Comparison of ENCODE assay signal across 33 mouse cellular contexts in genomic region chr9:61416571-61416970, GRCm38 (mm10). TPM values are rescaled to one million over a fixed set of nuclear protein-coding genes. Genes with fewer than 3 reads are reported as not detected.
A peak's percentile ranks its signal among the peaks of the same experiment; 100 is the strongest.
DNase-seq lines count a peak whose midpoint lies in the region; ATAC-seq lines count a peak whose summit lies in the region.
"Had no signal": no experiment of that assay in that cellular context is flagged by ENCODE, and none has a peak within 500 bp of the region (broad histone marks: within the 10 kb centered on the region; RNA-seq: fewer than 3 reads in every experiment).

No protein-coding gene starts in this region.

- no peak for DNase-seq in hindbrain, embryonic 14.5 days (ENCODE audit: low spot score)
- peak; percentile 41 for DNase-seq in kidney, postnatal 14 days
- no peak for DNase-seq in kidney, adult 11 months
- DNase-seq in adrenal gland, adult 2 months, result peak; percentile 85
- DNase-seq in adrenal gland, postnatal 36 days, result peak; percentile 76 to 86
- DNase-seq in limb, embryonic 10.5 days (ENCODE audit: low spot score), result no peak
- DNase-seq: cerebellum, adult 11 months; cerebellum, adult 9-10 months; cerebellum, postnatal 36 days; heart, adult 18-20 months; heart, postnatal 4 days; kidney, postnatal 25 days; layer of hippocampus, postnatal 36 days; left cerebral cortex, postnatal 4 days; liver, embryonic 13.5 days; lung, adult 18-20 months; right cerebral cortex, adult 18-20 months; spleen, adult 18-20 months; thymus, adult 2 months; thymus, postnatal 4 days had no signal

- no peak overlapping the region for H3K4me2 ChIP-seq in hindbrain, embryonic 12.5 days (replicated peaks)
- H3K4me2 ChIP-seq in hindbrain, embryonic 14.5 days (replicated peaks), result no peak overlapping the region
- H3K4me2 ChIP-seq: embryonic facial prominence, embryonic 12.5 days; forebrain, embryonic 15.5 days; heart, embryonic 11.5 days; intestine, embryonic 15.5 days; limb, embryonic 15.5 days; liver, embryonic 13.5 days; midbrain, embryonic 12.5 days; neural tube, embryonic 12.5 days had no signal

- no peaks in the 10 kb centered on the region for H3K9me3 ChIP-seq in hindbrain, embryonic 12.5 days (replicated peaks)
- H3K9me3 ChIP-seq in hindbrain, embryonic 14.5 days (ENCODE audit: control insufficient read depth, low read length), result no peaks in the 10 kb centered on the region
- H3K9me3 ChIP-seq in limb, embryonic 10.5 days (replicated peaks), result no peaks in the 10 kb centered on the region
- H3K9me3 ChIP-seq: embryonic facial prominence, embryonic 12.5 days; forebrain, embryonic 15.5 days; intestine, embryonic 15.5 days; limb, embryonic 15.5 days; liver, embryonic 13.5 days; neural tube, embryonic 12.5 days had no signal

- peaks cover 79% of the 10 kb centered on the region for H3K36me3 ChIP-seq in hindbrain, embryonic 12.5 days
- peaks cover 75% of the 10 kb centered on the region for H3K36me3 ChIP-seq in hindbrain, embryonic 14.5 days (replicated peaks; ENCODE audit: control insufficient read depth, insufficient read depth)
- peaks cover 83% of the 10 kb centered on the region for H3K36me3 ChIP-seq in limb, embryonic 10.5 days

- H3K27me3 ChIP-seq in hindbrain, embryonic 12.5 days, result no peaks in the 10 kb centered on the region
- H3K27me3 ChIP-seq in hindbrain, embryonic 14.5 days (ENCODE audit: control insufficient read depth, insufficient read depth, low read length), result no peaks in the 10 kb centered on the region
- no peaks in the 10 kb centered on the region for H3K27me3 ChIP-seq in limb, embryonic 10.5 days (ENCODE audit: low read depth, poor library complexity, severe bottlenecking)
- H3K27me3 ChIP-seq: CH12.LX; embryonic facial prominence, embryonic 12.5 days; forebrain, embryonic 15.5 days; intestine, embryonic 15.5 days; limb, embryonic 15.5 days; liver, embryonic 13.5 days; neural tube, embryonic 12.5 days had no signal

- H3K27ac ChIP-seq in hindbrain, embryonic 12.5 days, result peak overlapping the region; percentile 6; the same call in 1 of the 2 replicates
- no peak overlapping the region for H3K27ac ChIP-seq in hindbrain, embryonic 14.5 days
- no peak overlapping the region for H3K27ac ChIP-seq in limb, embryonic 10.5 days
- H3K27ac ChIP-seq: embryonic facial prominence, embryonic 12.5 days; forebrain, embryonic 15.5 days; intestine, embryonic 15.5 days; limb, embryonic 15.5 days; liver, embryonic 13.5 days; midbrain, embryonic 12.5 days; neural tube, embryonic 12.5 days had no signal

- WGBS in hindbrain, embryonic 12.5 days, result 66% methylated on average over 9 of the region's 9 CpGs
- 57% methylated on average over 9 of the region's 9 CpGs for WGBS in hindbrain, embryonic 14.5 days
- 51% methylated on average over 9 of the region's 9 CpGs for WGBS in limb, embryonic 10.5 days

- no peak overlapping the region for H3K4me3 ChIP-seq in hindbrain, embryonic 12.5 days
- H3K4me3 ChIP-seq in hindbrain, embryonic 14.5 days (replicated peaks; ENCODE audit: low read length), result no peak overlapping the region
- H3K4me3 ChIP-seq in limb, embryonic 10.5 days, result no peak overlapping the region
- H3K4me3 ChIP-seq: embryonic facial prominence, embryonic 12.5 days; forebrain, embryonic 15.5 days; intestine, embryonic 15.5 days; limb, embryonic 15.5 days; liver, embryonic 13.5 days; megakaryocyte, embryonic 14.5 days; midbrain, embryonic 12.5 days; myocyte; neural tube, embryonic 12.5 days had no signal

- H3K4me1 ChIP-seq in hindbrain, embryonic 12.5 days, result peaks cover 3% of the 10 kb centered on the region; the same call in 1 of the 2 replicates
- H3K4me1 ChIP-seq in hindbrain, embryonic 14.5 days (replicated peaks; ENCODE audit: control insufficient read depth, insufficient read depth, low read length), result no peaks in the 10 kb centered on the region
- no peaks in the 10 kb centered on the region for H3K4me1 ChIP-seq in limb, embryonic 10.5 days
- H3K4me1 ChIP-seq: embryonic facial prominence, embryonic 12.5 days; forebrain, embryonic 15.5 days; intestine, embryonic 15.5 days; limb, embryonic 15.5 days; liver, embryonic 13.5 days; midbrain, embryonic 12.5 days had no signal

- H3K9ac ChIP-seq in hindbrain, embryonic 12.5 days, result no peak overlapping the region
- H3K9ac ChIP-seq in hindbrain, embryonic 14.5 days, result no peak overlapping the region
- H3K9ac ChIP-seq: embryonic facial prominence, embryonic 12.5 days; forebrain, embryonic 15.5 days; intestine, embryonic 15.5 days; limb, embryonic 15.5 days; liver, embryonic 13.5 days; midbrain, embryonic 12.5 days; neural tube, embryonic 12.5 days had no signal

- ATAC-seq in hindbrain, embryonic 12.5 days (ENCODE audit: low FRiP score), result no peak
- ATAC-seq in hindbrain, embryonic 14.5 days (ENCODE audit: low FRiP score), result no peak
- ATAC-seq: forebrain, embryonic 15.5 days; hindbrain, embryonic 16.5 days; intestine, embryonic 15.5 days; lung, postnatal 0 days had no signal

RNA-seq across cellular contexts. Expression of gene Tle3, which starts 44.4 kb away (rescaled TPM):
- polyA plus RNA-seq in hindbrain, embryonic 12.5 days (2016; fragmentation: Nextera tagmentation; extraction: Ambion mirVana), result 56.3 and 59.9 TPM in 2 replicates
- 22.4 and 23.9 TPM in 2 replicates for polyA plus RNA-seq in hindbrain, embryonic 14.5 days (2014; fragmentation: Nextera tagmentation; extraction: Ambion mirVana)
- total RNA-seq in adrenal gland, adult 2 months (2021), result 100 to 1,000 TPM; 106 to 160 TPM
- polyA plus RNA-seq in adrenal gland, adult 2 months (2012; rRNA removed), result 193 and 277 TPM in 2 replicates
- 100 to 1,000 TPM; 121 to 144 TPM for total RNA-seq in adrenal gland, postnatal 36 days (2021)
- 53.4 and 55.7 TPM in 2 replicates for polyA plus RNA-seq in limb, embryonic 10.5 days (2016; fragmentation: Nextera tagmentation; extraction: Ambion mirVana)

Comparison
In these comparisons a context has a peak if more than half of its experiments do, and no peak if none do; other contexts are left out.
1. DNase-seq: peak in kidney, postnatal 14 days (single experiment), adrenal gland, adult 2 months (single experiment) and adrenal gland, postnatal 36 days (2 of 2); none in hindbrain, embryonic 14.5 days (single experiment), kidney, adult 11 months (single experiment) and limb, embryonic 10.5 days (single experiment).